Mouse (Mus musculus) embryonic facial prominence, embryonic 11.5 days (tissue): ENCODE measurements around the gene Inpp4b. TPM values are rescaled to one million over a fixed set of nuclear protein-coding genes. Genes with fewer than 3 reads are reported as not detected.

ENCODE experiments used
- ATAC-seq: fragments of 200-750 bp; cut with Nextera tagmentation; replicated peaks from 2 replicates; pipeline ENCODE4 v1.8.0; 2017; ENCODE audit warnings: low read depth; ENCODE audit not compliant: insufficient number of reproducible peaks, low FRiP score, low TSS enrichment
- DNase-seq: peaks from one replicate; pipeline ENCODE4 v3.0.0-alpha.2; 2015; ENCODE audit warnings: low spot score
- H3K27ac ChIP-seq: fragments of 300-500 bp; sonication (generic); replicated peaks from 2 replicates; pipeline ENCODE4 v1.5.1; 2014; ENCODE audit warnings: mild to moderate bottlenecking, low read depth, low read length, control low read depth
- H3K27me3 ChIP-seq: fragments of 300-500 bp; sonication (generic); 2 replicates; pipeline ENCODE4 v1.6.1; 2014; ENCODE audit warnings: mild to moderate bottlenecking, low read length, moderate library complexity, mixed read lengths; ENCODE audit not compliant: control insufficient read depth, insufficient read depth
- H3K36me3 ChIP-seq: fragments of 300-500 bp; sonication (generic); replicated peaks from 2 replicates; pipeline ENCODE4 v1.6.1; 2014; ENCODE audit warnings: low read depth, mild to moderate bottlenecking, low read length, moderate library complexity, mixed read lengths; ENCODE audit not compliant: control insufficient read depth, insufficient read depth
- H3K4me1 ChIP-seq: fragments of 300-500 bp; sonication (generic); 2 replicates; pipeline ENCODE4 v1.6.1; 2014; ENCODE audit warnings: low read length, mixed read lengths; ENCODE audit not compliant: control insufficient read depth, insufficient read depth
- H3K4me2 ChIP-seq: fragments of 300-500 bp; sonication (generic); 2 replicates; pipeline ENCODE4 v1.6.1; 2014; ENCODE audit warnings: low read depth, mild to moderate bottlenecking, control low read depth, low read length, moderate library complexity
- H3K4me3 ChIP-seq: fragments of 300-500 bp; sonication (generic); 2 replicates; pipeline ENCODE4 v1.5.1; 2014; ENCODE audit warnings: low read depth, low read length, control low read depth
- H3K9ac ChIP-seq: fragments of 300-500 bp; sonication (generic); replicated peaks from 2 replicates; pipeline ENCODE4 v1.6.1; 2014; ENCODE audit warnings: mild to moderate bottlenecking, control low read depth, low read length
- H3K9me3 ChIP-seq: fragments of 300-500 bp; sonication (generic); replicated peaks from 2 replicates; pipeline ENCODE4 v1.6.1; 2016; ENCODE audit warnings: mild to moderate bottlenecking, low read length, inconsistent platforms, mixed read lengths; ENCODE audit not compliant: control insufficient read depth
- WGBS: fragments of 180-500 bp; shearing (Covaris S2); extraction: QIAGEN DNeasy Blood & Tissue Kit; methylation state at CpG from one replicate; pipeline ENCODE4 v1.1.7; 2014; 5-methylcytosine and 5-hydroxymethylcytosine counted together
- polyA plus RNA-seq: library from polyadenylated mRNA; unstranded; fragments of >200 nt; fragmentation: Nextera tagmentation; extraction: Ambion mirVana; gene quantifications from 2 replicates; pipeline ENCODE4 v1.2.1, GENCODE M21; 2014

Gene Inpp4b
- polyA plus RNA-seq, 1 experiment from 2014 or later, result 7.8 TPM

DNA sequence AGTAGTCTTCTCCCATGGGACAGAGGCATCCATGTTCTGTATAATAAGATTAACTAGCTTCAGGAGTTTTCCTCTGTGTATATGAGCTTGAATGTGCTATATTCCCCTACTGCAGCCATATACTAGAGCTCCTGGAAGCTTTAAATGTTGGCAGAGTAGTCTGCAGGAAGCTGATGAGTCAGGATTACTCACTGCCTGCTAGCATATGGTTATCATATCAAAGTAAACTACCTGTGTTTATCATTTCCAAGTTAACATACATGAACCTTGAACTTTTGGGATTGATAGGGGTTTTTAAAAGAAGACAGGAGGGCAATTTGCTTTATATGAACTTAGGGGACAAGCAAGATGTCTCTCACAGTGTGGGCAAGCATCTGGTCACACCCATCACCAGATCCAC, 498.2 kb downstream of the Inpp4b start:
- Histone ChIP-seq H3K4me3 (no peak overlapping the region), H3K36me3 (no peaks in the 10 kb centered on the region), H3K4me1 (no peaks in the 10 kb centered on the region), H3K4me2 (no peak overlapping the region), H3K27ac (no peak overlapping the region), H3K27me3 (no peaks in the 10 kb centered on the region), H3K9ac (no peak overlapping the region), H3K9me3 (no peaks in the 10 kb centered on the region)
- DNase-seq, result no peak
- ATAC-seq, result no peak

GRCm38 (mm10) chr8:81844104-81844982, 502.0 kb downstream of the Inpp4b start:
- no peak overlapping the region for H3K4me3 ChIP-seq
- ATAC-seq (no peak), DNase-seq (no peak)
- H3K36me3 ChIP-seq, result no peaks in the 10 kb centered on the region
- H3K4me1 ChIP-seq, result no peaks in the 10 kb centered on the region
- H3K27ac ChIP-seq, result no peak overlapping the region
- no peaks in the 10 kb centered on the region for H3K27me3 ChIP-seq
- no peaks in the 10 kb centered on the region for H3K9me3 ChIP-seq
- H3K9ac ChIP-seq, result no peak overlapping the region
- 88% methylated on average over 10 of the region's 10 CpGs for WGBS
- no peak overlapping the region for H3K4me2 ChIP-seq

- DNase-seq, result no peak
Measured at GRCm38 (mm10) chr8:81847929-81848328, 505.6 kb downstream of the Inpp4b start.

GRCm38 (mm10) chr8:81849976-81850375, 507.6 kb downstream of the Inpp4b start:
- WGBS, result 82% methylated on average over 1 of the region's 1 CpGs
- Histone ChIP-seq H3K4me3 (no peak overlapping the region), H3K9me3 (no peaks in the 10 kb centered on the region), H3K27ac (no peak overlapping the region), H3K4me2 (no peak overlapping the region), H3K4me1 (no peaks in the 10 kb centered on the region), H3K36me3 (no peaks in the 10 kb centered on the region), H3K9ac (no peak overlapping the region), H3K27me3 (no peaks in the 10 kb centered on the region)
- no peak for ATAC-seq
- no peak for DNase-seq

More at GRCm38 (mm10) chr8:81847929-81848328, 505.6 kb downstream of the Inpp4b start:
- H3K27ac ChIP-seq, result no peak overlapping the region
- H3K4me1 ChIP-seq, result no peaks in the 10 kb centered on the region
- no peak overlapping the region for H3K9ac ChIP-seq
- H3K36me3 ChIP-seq, result no peaks in the 10 kb centered on the region
- H3K4me3 ChIP-seq, result no peak overlapping the region
- ATAC-seq, result no peak
- H3K27me3 ChIP-seq, result no peaks in the 10 kb centered on the region
- H3K9me3 ChIP-seq, result no peaks in the 10 kb centered on the region
- WGBS, result 91% methylated on average over 2 of the region's 2 CpGs
- H3K4me2 ChIP-seq, result no peak overlapping the region

GRCm38 (mm10) chr8:81853184-81853583, 510.8 kb downstream of the Inpp4b start:
- H3K4me3 ChIP-seq, result no peak overlapping the region
- ATAC-seq (no peak), DNase-seq (no peak)
- H3K36me3 ChIP-seq, result no peaks in the 10 kb centered on the region
- H3K4me2 ChIP-seq, result no peak overlapping the region
- no peak overlapping the region for H3K27ac ChIP-seq
- no peaks in the 10 kb centered on the region for H3K27me3 ChIP-seq
- H3K9ac ChIP-seq, result no peak overlapping the region
- no peaks in the 10 kb centered on the region for H3K4me1 ChIP-seq
- no peaks in the 10 kb centered on the region for H3K9me3 ChIP-seq
- 78% methylated on average over 4 of the region's 4 CpGs for WGBS

DNA sequence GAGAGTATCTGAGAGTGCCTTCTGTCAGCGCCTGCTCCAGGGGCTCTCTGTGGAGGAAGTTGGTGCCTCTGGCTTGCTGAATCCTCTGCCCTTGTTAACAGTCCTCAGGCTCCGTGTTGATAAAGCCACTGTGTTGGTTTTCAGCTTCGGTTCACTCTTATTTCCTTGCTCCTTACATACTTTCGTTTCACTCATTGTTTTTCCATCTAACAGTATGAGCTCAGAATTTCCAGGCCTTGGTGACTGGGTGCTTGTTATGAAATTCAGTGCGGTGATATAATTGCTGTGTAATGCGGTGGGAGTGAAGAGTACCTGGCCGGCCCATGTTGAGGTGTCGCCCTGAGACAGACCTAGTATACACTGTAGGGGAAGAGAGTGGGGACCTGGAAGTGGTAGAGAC, 512.2 kb downstream of the Inpp4b start:
- WGBS, result 74% methylated on average over 8 of the region's 8 CpGs
- no peak for ATAC-seq
- Histone ChIP-seq H3K27ac (no peak overlapping the region), H3K9ac (no peak overlapping the region), H3K4me2 (no peak overlapping the region), H3K4me3 (no peak overlapping the region), H3K4me1 (no peaks in the 10 kb centered on the region), H3K27me3 (no peaks in the 10 kb centered on the region), H3K9me3 (no peaks in the 10 kb centered on the region), H3K36me3 (no peaks in the 10 kb centered on the region)
- no peak for DNase-seq

- H3K4me3 ChIP-seq, result no peak overlapping the region
- no peak overlapping the region for H3K9ac ChIP-seq
- DNase-seq (no peak), ATAC-seq (no peak)
- no peak overlapping the region for H3K27ac ChIP-seq
- no peak overlapping the region for H3K4me2 ChIP-seq
- no peaks in the 10 kb centered on the region for H3K9me3 ChIP-seq
- H3K36me3 ChIP-seq, result no peaks in the 10 kb centered on the region
- H3K4me1 ChIP-seq, result no peaks in the 10 kb centered on the region
- WGBS, result 75% methylated on average over 1 of the region's 1 CpGs
- H3K27me3 ChIP-seq, result no peaks in the 10 kb centered on the region
Measured at GRCm38 (mm10) chr8:81855009-81855408, 512.7 kb downstream of the Inpp4b start.

DNA sequence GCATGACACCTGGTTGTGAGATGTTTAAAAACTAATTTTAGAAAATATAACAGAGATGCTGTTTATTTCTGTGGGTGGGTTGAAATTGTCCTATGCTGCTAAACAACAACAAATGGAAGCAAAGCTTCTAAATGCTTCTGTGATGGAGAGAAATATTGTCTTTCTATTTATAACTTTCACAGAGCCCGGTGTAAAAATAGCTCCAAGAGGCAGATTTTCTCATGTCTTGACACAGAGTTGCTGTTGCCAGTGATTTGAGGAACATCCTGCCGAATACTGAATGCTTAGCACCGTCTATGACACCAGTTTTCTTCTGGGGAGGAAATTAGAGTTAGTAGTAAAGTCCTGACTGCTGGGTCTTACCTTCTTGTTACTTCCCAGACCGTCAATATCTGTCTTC, 513.8 kb downstream of the Inpp4b start:
- no peaks in the 10 kb centered on the region for H3K36me3 ChIP-seq
- H3K4me3 ChIP-seq, result no peak overlapping the region
- H3K27me3 ChIP-seq, result no peaks in the 10 kb centered on the region
- no peaks in the 10 kb centered on the region for H3K9me3 ChIP-seq
- no peak overlapping the region for H3K9ac ChIP-seq
- H3K27ac ChIP-seq, result no peak overlapping the region
- H3K4me1 ChIP-seq, result no peaks in the 10 kb centered on the region
- DNase-seq (no peak), ATAC-seq (no peak)
- WGBS, result 81% methylated on average over 4 of the region's 4 CpGs
- H3K4me2 ChIP-seq, result no peak overlapping the region
